Mouse (Mus musculus): ENCODE results near the gene Yipf3.

DNA sequence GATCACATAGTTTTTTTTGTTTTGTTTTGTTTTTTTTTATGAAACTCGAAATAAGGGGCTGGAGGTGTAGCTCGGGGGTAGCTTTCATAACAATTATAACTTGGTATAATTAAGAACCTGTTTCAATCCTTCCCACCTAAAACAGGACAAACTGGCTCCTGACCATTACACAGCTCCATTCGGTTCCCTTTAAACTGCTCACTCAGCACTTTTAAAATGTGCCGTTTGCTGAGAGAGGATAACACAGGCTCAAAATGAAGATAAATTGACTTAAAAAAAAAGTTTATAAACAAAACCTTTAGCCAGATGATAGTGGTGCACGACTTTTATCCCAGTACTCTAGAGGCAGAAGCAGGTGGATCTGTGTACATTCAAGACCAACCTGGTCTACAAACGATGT lies 37.5 kb downstream of the Yipf3 start:
- TF ChIP-seq JUND (conservative IDR thresholded peaks at IDR 0.05; ENCODE audit: low read depth, low read length): no peak
- TF ChIP-seq UBTF (IDR thresholded peaks at IDR 0.05; ENCODE audit: low read depth, low read length): no peak
- TF ChIP-seq EP300 (IDR thresholded peaks at IDR 0.05; ENCODE audit: low read length): no peak
- TF ChIP-seq HCFC1 (IDR thresholded peaks at IDR 0.05; ENCODE audit: low read depth, low read length): no peak
- TF ChIP-seq CTCF (conservative IDR thresholded peaks at IDR 0.05 in 1 of 2, IDR thresholded peaks at IDR 0.05 in 1 of 2; ENCODE audit: low read depth in 2 of 2, low read length in 2 of 2): no peak
- no peak for TF ChIP-seq GABPA (IDR thresholded peaks at IDR 0.05; ENCODE audit: insufficient replicate concordance, low read depth, low read length)
- TF ChIP-seq POLR2AphosphoS2 (IDR thresholded peaks at IDR 0.05; ENCODE audit: low read depth, low read length): no peak
- no peak for TF ChIP-seq RCOR1 (conservative IDR thresholded peaks at IDR 0.05; ENCODE audit: low read depth, low read length)
- TF ChIP-seq MAFK (IDR thresholded peaks at IDR 0.05; ENCODE audit: insufficient replicate concordance, low read length): peak; percentile 91
